Mouse (Mus musculus) intestine, postnatal 0 days (tissue): ENCODE data around the gene Rps27rt. TPM values are rescaled to one million over a fixed set of nuclear protein-coding genes. Genes with fewer than 3 reads are reported as not detected.

Experiments used
- ATAC-seq: fragments of 200-750 bp; cut with Nextera tagmentation; 2 replicates; pipeline ENCODE4 v1.8.0; 2017; ENCODE audit warnings: mild to moderate bottlenecking, moderate TSS enrichment, moderate library complexity
- H3K27ac ChIP-seq: fragments of 300-500 bp; sonication (generic); 2 replicates; pipeline ENCODE4 v1.5.1; 2014; ENCODE audit warnings: mild to moderate bottlenecking, low read depth, low read length, moderate library complexity
- H3K27me3 ChIP-seq: fragments of 300-500 bp; sonication (generic); replicated peaks from 2 replicates; pipeline ENCODE4 v1.6.1; 2014; ENCODE audit warnings: low read length, mixed read lengths; ENCODE audit not compliant: control insufficient read depth, insufficient read depth
- H3K36me3 ChIP-seq: fragments of 300-500 bp; sonication (generic); 2 replicates; pipeline ENCODE4 v1.6.1; 2014; ENCODE audit warnings: mild to moderate bottlenecking, moderate library complexity; ENCODE audit not compliant: control insufficient read depth, insufficient read depth
- H3K4me1 ChIP-seq: fragments of 300-500 bp; sonication (generic); replicated peaks from 2 replicates; pipeline ENCODE4 v1.6.1; 2014; ENCODE audit warnings: antibody characterized with exemption, low read length, mixed read lengths; ENCODE audit not compliant: control insufficient read depth, insufficient read depth
- H3K4me2 ChIP-seq: fragments of 300-500 bp; sonication (generic); replicated peaks from 2 replicates; pipeline ENCODE4 v1.6.1; 2014; ENCODE audit warnings: low read depth, mild to moderate bottlenecking, moderate library complexity
- H3K4me3 ChIP-seq: fragments of 300-500 bp; sonication (generic); 2 replicates; pipeline ENCODE4 v1.5.1; 2014; ENCODE audit warnings: low read depth, low read length
- H3K9ac ChIP-seq: fragments of 300-500 bp; sonication (generic); 2 replicates; pipeline ENCODE4 v1.6.1; 2014; ENCODE audit warnings: mild to moderate bottlenecking, low read depth, low read length
- H3K9me3 ChIP-seq: fragments of 300-500 bp; sonication (generic); 2 replicates; pipeline ENCODE4 v1.6.1; 2016; ENCODE audit warnings: mixed run types; ENCODE audit not compliant: control insufficient read depth
- CTCF ChIP-seq: sonication (generic); IDR thresholded peaks from 2 replicates; pipeline ENCODE4 v1.5.1; 2016; ENCODE audit warnings: low read depth, mild to moderate bottlenecking, control low read depth, antibody characterized with exemption, moderate library complexity
- WGBS: fragments of 180-500 bp; shearing (Covaris S2); extraction: QIAGEN DNeasy Blood & Tissue Kit; methylation state at CpG from one replicate; pipeline ENCODE4 v1.1.7; 2014; 5-methylcytosine and 5-hydroxymethylcytosine counted together
- polyA plus RNA-seq: library from polyadenylated mRNA; unstranded; fragments of >200 nt; fragmentation: Nextera tagmentation; extraction: Ambion mirVana; gene quantifications from 2 replicates; pipeline ENCODE4 v1.2.1, GENCODE M21; 2015

The Rps27rt gene
- polyA plus RNA-seq, 1 experiment from 2014 or later, result 456 TPM

GRCm38 (mm10) chr9:114955340-114955739 is 27.2 kb downstream of the Rps27rt start:
- H3K4me3 ChIP-seq, result no peak overlapping the region
- H3K27ac ChIP-seq, result peak overlapping the region; percentile 71
- no peaks in the 10 kb centered on the region for H3K36me3 ChIP-seq
- no peaks in the 10 kb centered on the region for H3K27me3 ChIP-seq
- no peak overlapping the region for H3K9ac ChIP-seq
- H3K9me3 ChIP-seq, result no peaks in the 10 kb centered on the region
- peak; percentile 83 for ATAC-seq
- no peak for TF ChIP-seq CTCF
- 53% methylated on average over 11 of the region's 11 CpGs for WGBS
- H3K4me2 ChIP-seq, result no peak overlapping the region
- 0 out of 2 replicates have a peak, but pooled peaks cover 7% of the 10 kb centered on the region for H3K4me1 ChIP-seq

DNA sequence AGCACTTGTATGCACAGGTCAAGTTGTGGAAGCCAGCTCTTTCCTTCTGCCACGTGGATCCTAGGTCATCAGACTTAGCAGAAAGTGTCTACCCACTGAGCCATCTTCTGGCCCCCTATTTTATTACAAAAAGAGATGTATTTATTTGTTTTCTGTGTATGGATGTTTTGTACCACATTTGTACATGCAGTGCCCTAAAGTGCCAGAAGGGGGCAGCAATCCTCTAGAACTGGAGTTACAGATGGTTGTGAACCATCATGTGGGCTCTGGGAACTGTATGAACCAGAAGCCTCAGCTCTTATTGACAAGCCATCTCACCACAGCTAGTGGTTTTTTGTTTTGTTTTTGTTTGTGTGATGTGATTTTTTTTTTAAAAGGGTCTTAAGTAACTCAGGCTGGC is 29.7 kb downstream of the Rps27rt start:
- Histone ChIP-seq H3K4me3 (no peak overlapping the region), H3K27ac (no peak overlapping the region), H3K9me3 (no peaks in the 10 kb centered on the region), H3K4me2 (no peak overlapping the region), H3K27me3 (no peaks in the 10 kb centered on the region), H3K4me1 (peaks cover 11% of the 10 kb centered on the region; the same call in 1 of the 2 replicates), H3K36me3 (no peaks in the 10 kb centered on the region), H3K9ac (no peak overlapping the region)
- ATAC-seq, result no peak
- peak; percentile 61 for TF ChIP-seq CTCF
- 33% methylated on average over 1 of the region's 1 CpGs for WGBS

- H3K36me3 ChIP-seq, result no peaks in the 10 kb centered on the region
- WGBS, result 46% methylated on average over 5 of the region's 5 CpGs
- H3K9ac ChIP-seq, result no peak overlapping the region
- peaks cover 4% of the 10 kb centered on the region; the same call in 1 of the 2 replicates for H3K4me1 ChIP-seq
- H3K27ac ChIP-seq, result no peak overlapping the region
- H3K9me3 ChIP-seq, result no peaks in the 10 kb centered on the region
- no peak for ATAC-seq
- no peak overlapping the region for H3K4me3 ChIP-seq
- no peaks in the 10 kb centered on the region for H3K27me3 ChIP-seq
- TF ChIP-seq CTCF, result no peak
- no peak overlapping the region for H3K4me2 ChIP-seq
Measured at GRCm38 (mm10) chr9:114948395-114948794, 34.1 kb downstream of the Rps27rt start.

DNA sequence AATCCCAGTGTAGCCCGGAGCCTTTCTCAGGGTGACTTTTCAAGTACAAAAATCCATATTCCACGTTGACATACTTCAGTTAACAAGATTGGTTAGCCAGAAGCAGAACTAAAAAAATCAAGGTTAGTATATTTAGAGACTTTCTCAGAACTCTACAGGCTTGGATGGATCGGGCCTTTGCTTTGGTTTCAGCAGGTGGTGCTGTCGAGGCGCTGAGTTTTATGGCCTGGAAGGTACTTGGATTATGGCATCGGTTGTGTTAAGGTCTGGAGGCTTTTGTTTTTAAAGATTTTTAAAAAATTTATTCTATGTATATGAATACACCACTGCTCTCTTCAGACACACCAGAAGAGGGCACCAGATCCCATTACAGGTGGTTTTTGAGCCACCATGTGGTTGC is 37.0 kb downstream of the Rps27rt start:
- Histone ChIP-seq H3K9me3 (no peaks in the 10 kb centered on the region), H3K27ac (peak overlapping the region; percentile 74; the same call in 1 of the 2 replicates), H3K4me3 (no peak overlapping the region), H3K36me3 (no peaks in the 10 kb centered on the region), H3K9ac (no peak overlapping the region), H3K4me1 (peaks cover 4% of the 10 kb centered on the region; the same call in 1 of the 2 replicates), H3K4me2 (no peak overlapping the region), H3K27me3 (no peaks in the 10 kb centered on the region)
- TF ChIP-seq CTCF, result no peak
- WGBS, result 83% methylated on average over 6 of the region's 6 CpGs
- ATAC-seq, result no peak

GRCm38 (mm10) chr9:114944642-114945041 is 37.9 kb downstream of the Rps27rt start:
- peaks cover 4% of the 10 kb centered on the region; the same call in 1 of the 2 replicates for H3K4me1 ChIP-seq
- no peak for TF ChIP-seq CTCF
- peak; percentile 84 for ATAC-seq
- H3K4me3 ChIP-seq, result no peak overlapping the region
- no peaks in the 10 kb centered on the region for H3K9me3 ChIP-seq
- peak overlapping the region; percentile 74 for H3K27ac ChIP-seq
- no peak overlapping the region for H3K4me2 ChIP-seq
- WGBS, result 46% methylated on average over 3 of the region's 3 CpGs
- no peaks in the 10 kb centered on the region for H3K27me3 ChIP-seq
- no peaks in the 10 kb centered on the region for H3K36me3 ChIP-seq
- no peak overlapping the region for H3K9ac ChIP-seq

- Histone ChIP-seq H3K4me3 (no peak overlapping the region), H3K9ac (no peak overlapping the region), H3K36me3 (no peaks in the 10 kb centered on the region), H3K9me3 (no peaks in the 10 kb centered on the region), H3K27me3 (no peaks in the 10 kb centered on the region), H3K4me1 (no peaks in the 10 kb centered on the region), H3K27ac (no peak overlapping the region), H3K4me2 (no peak overlapping the region)
- no peak for ATAC-seq
- TF ChIP-seq CTCF, result peak; percentile 36
- WGBS, result 78% methylated on average over 2 of the region's 2 CpGs
Measured at GRCm38 (mm10) chr9:114936687-114937086, 45.9 kb downstream of the Rps27rt start.

DNA sequence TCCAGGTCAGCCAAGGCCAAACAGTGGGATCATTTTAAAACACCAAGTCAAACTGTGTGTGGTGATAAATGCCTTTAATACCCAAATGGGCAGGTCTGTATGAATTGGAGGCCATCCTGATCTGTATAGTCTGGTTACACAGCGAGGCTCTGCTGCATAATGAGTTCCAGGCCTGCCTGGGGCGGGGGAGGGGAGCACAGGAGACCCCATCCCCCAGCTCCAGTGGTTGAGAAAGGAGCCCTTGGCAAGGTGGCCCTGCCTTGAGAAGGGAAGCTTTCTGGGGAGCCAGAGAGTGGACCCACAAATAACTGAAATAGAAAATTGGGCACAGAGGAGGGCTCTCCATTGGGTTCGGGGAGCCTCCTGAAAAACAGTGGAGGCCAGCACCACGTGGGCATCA is 47.2 kb downstream of the Rps27rt start:
- Histone ChIP-seq H3K27ac (no peak overlapping the region), H3K9ac (no peak overlapping the region), H3K9me3 (no peaks in the 10 kb centered on the region), H3K4me2 (no peak overlapping the region), H3K4me3 (no peak overlapping the region), H3K36me3 (no peaks in the 10 kb centered on the region), H3K27me3 (no peaks in the 10 kb centered on the region), H3K4me1 (no peaks in the 10 kb centered on the region)
- no peak for ATAC-seq
- no peak for TF ChIP-seq CTCF
- WGBS, result 91% methylated on average over 4 of the region's 4 CpGs
